Mouse (Mus musculus) forebrain, postnatal 0 days (tissue): ENCODE results near the gene Zc3h7b. TPM values are rescaled to one million over a fixed set of nuclear protein-coding genes. Genes with fewer than 3 reads are reported as not detected.

ENCODE experiments used
- ATAC-seq: fragments of 200-750 bp; cut with Nextera tagmentation; 2 replicates; pipeline ENCODE4 v1.8.0; 2017; ENCODE audit warnings: mild to moderate bottlenecking, moderate library complexity
- DNase-seq: peaks from one replicate; pipeline ENCODE4 v3.0.0-alpha.2; 2015
- H3K27ac ChIP-seq: fragments of 300-500 bp; sonication (generic); 2 replicates; pipeline ENCODE4 v1.5.1; 2014; ENCODE audit warnings: low read depth, mild to moderate bottlenecking, antibody characterized with exemption, low read length, moderate library complexity, mixed read lengths
- H3K27me3 ChIP-seq: fragments of 300-500 bp; sonication (generic); 2 replicates; pipeline ENCODE4 v1.6.1; 2014; ENCODE audit warnings: mild to moderate bottlenecking, low read length, mixed read lengths; ENCODE audit not compliant: insufficient read depth
- H3K36me3 ChIP-seq: fragments of 300-500 bp; sonication (generic); 2 replicates; pipeline ENCODE4 v1.6.1; 2014; ENCODE audit warnings: mild to moderate bottlenecking, moderate library complexity; ENCODE audit not compliant: insufficient read depth
- H3K4me1 ChIP-seq: fragments of 300-500 bp; sonication (generic); 2 replicates; pipeline ENCODE4 v1.6.1; 2014; ENCODE audit warnings: antibody characterized with exemption; ENCODE audit not compliant: insufficient read depth
- H3K4me2 ChIP-seq: fragments of 300-500 bp; sonication (generic); 2 replicates; pipeline ENCODE4 v1.6.1; 2014; ENCODE audit warnings: low read depth, mild to moderate bottlenecking, moderate library complexity
- H3K4me3 ChIP-seq: fragments of 300-500 bp; sonication (generic); 2 replicates; pipeline ENCODE4 v1.5.1; 2014; ENCODE audit warnings: low read depth, low read length, mixed read lengths
- H3K9ac ChIP-seq: fragments of 300-500 bp; sonication (generic); 2 replicates; pipeline ENCODE4 v1.6.1; 2014; ENCODE audit warnings: mild to moderate bottlenecking
- H3K9me3 ChIP-seq: fragments of 300-500 bp; sonication (generic); 2 replicates; pipeline ENCODE4 v1.6.1; 2016; ENCODE audit warnings: low read length
- CTCF ChIP-seq: sonication (generic); IDR thresholded peaks from 2 replicates; pipeline ENCODE4 v1.5.1; 2016; ENCODE audit warnings: antibody characterized with exemption, control low read depth, low read depth
- WGBS: fragments of 180-500 bp; shearing (Covaris S2); extraction: QIAGEN DNeasy Blood & Tissue Kit; methylation state at CpG from one replicate; pipeline ENCODE4 v1.1.7; 2014; 5-methylcytosine and 5-hydroxymethylcytosine counted together
- polyA plus RNA-seq: library from polyadenylated mRNA; unstranded; fragments of >200 nt; fragmentation: Nextera tagmentation; extraction: Ambion mirVana; gene quantifications from 2 replicates; pipeline ENCODE4 v1.2.1, GENCODE M21; 2015
- total RNA-seq: library from RNA; depleted of rRNA; stranded (reverse); fragments of >200 nt; gene quantifications from 2 replicates; pipeline ENCODE4 v1.2.3, GENCODE M21; 2014

Gene Zc3h7b
- total and polyA plus RNA-seq, 2 experiments from 2014 or later = 41.3 to 131 TPM

DNA sequence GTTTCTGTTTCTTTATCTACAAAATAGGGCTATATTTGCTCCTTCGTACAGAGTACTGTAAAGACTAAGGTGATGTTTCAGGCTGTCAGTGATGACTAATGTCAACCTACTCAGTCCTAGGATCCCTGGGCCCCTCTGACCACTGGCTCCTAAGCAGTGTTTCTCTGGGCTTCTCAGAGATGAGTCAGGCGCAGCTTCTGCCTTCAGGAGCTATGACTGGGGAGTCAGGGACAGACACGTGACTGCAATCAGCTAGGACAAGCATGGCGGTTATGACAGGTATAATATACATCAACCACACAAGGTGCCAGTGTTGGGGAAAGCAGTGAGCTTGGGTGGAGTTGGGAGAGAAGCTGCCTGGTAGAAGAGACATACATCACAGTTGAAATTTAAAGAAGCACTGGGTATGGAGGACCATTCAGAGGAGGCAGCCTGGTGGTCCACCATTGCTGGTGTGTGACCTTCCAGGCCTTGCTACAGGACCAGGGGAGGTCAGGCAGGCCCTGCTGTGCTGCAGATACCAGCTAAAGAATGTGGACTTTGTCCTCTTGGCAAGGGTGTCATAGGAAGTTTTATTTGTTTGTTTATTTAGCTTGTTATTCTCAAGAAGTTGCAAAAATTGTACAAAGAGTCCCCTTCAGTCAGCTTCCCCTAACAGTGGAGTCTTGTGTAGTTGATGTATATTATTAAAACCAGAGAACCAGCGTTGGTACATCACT is 15.7 kb downstream of the Zc3h7b start:
- no peak overlapping the region for H3K4me3 ChIP-seq
- H3K9ac ChIP-seq = no peak overlapping the region
- TF ChIP-seq CTCF = no peak
- H3K36me3 ChIP-seq = peaks cover 5% of the 10 kb centered on the region; the same call in 1 of the 2 replicates
- WGBS = 91% methylated on average over 5 of the region's 5 CpGs
- H3K27me3 ChIP-seq = no peaks in the 10 kb centered on the region
- ATAC-seq (no peak), DNase-seq (no peak)
- no peak overlapping the region for H3K4me2 ChIP-seq
- no peaks in the 10 kb centered on the region for H3K4me1 ChIP-seq
- H3K27ac ChIP-seq = no peak overlapping the region
- no peaks in the 10 kb centered on the region for H3K9me3 ChIP-seq

DNA sequence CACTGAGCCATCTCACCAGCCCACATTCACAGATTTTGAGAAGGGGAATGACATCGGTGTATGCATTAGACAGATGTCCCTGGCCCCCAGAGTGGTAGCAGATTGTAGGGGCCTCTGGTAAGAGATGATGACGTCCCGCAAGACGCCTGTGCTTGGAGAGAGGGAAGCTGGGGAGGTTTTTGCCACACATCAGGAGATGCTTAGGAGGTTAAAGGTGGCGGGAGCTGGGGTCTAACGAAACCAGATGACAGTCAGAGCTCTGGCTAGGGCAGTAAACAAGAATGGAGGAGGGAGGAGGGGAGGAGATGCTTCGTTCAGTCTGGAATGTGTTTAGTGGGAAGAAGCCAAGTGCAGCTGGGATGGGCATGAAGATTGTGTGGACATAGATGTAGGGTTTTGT is 16.5 kb downstream of the Zc3h7b start:
- 92% methylated on average over 7 of the region's 7 CpGs for WGBS
- TF ChIP-seq CTCF = no peak

DNA sequence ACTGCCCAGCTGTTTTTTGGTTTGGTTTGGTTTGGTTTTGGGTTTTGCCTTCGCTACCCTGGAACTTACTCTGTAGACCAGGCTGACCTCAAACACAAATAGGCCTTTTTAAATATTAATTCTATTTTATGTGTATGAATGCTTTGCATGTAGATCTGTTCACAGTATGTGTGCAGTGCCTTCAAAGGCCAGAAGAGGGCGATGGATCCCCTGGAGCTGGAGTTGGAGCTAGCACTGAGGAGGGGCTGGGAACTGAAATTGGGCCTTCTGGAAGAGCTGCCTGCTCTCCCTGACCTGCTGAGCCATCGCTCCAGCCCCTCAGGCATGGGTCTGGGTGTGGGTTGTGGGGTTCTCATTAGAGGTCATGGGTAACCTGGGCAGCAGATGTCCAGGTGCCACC is 17.1 kb downstream of the Zc3h7b start:
- Histone ChIP-seq H3K4me3 (no peak overlapping the region), H3K9me3 (no peaks in the 10 kb centered on the region), H3K4me1 (no peaks in the 10 kb centered on the region), H3K27ac (no peak overlapping the region), H3K27me3 (no peaks in the 10 kb centered on the region), H3K36me3 (no peaks in the 10 kb centered on the region), H3K4me2 (no peak overlapping the region), H3K9ac (no peak overlapping the region)
- ATAC-seq (no peak), DNase-seq (no peak)
- 87% methylated on average over 3 of the region's 3 CpGs for WGBS
- 0 out of 2 replicates have a peak, but pooled peaks have one; percentile 9 for TF ChIP-seq CTCF

More for the DNA sequence above, 16.5 kb downstream of the Zc3h7b start:
- ATAC-seq (no peak), DNase-seq (no peak)
- Histone ChIP-seq H3K4me2 (no peak overlapping the region), H3K9ac (no peak overlapping the region), H3K27me3 (no peaks in the 10 kb centered on the region), H3K36me3 (no peaks in the 10 kb centered on the region), H3K4me1 (no peaks in the 10 kb centered on the region), H3K4me3 (no peak overlapping the region), H3K9me3 (no peaks in the 10 kb centered on the region), H3K27ac (no peak overlapping the region)

DNA sequence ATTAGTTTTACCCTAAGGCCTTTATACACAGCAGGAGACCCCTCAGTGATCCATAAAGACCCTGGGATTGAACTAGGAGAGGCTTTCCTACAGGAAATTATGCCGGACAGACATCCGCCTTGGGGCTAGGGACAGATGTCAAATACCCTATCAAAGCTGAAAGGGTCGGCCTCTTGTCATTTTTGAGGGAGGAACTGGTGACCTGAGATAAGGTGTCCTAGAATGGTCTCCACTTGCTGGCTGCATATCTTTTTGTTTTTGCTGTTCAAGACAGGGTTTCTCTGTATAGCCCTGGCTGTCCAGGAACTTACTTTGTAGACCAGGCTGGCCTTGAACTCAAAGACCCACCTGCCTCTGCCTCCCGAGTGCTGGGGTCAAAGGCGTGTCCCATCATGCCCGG is 19.7 kb downstream of the Zc3h7b start:
- 88% methylated on average over 6 of the region's 6 CpGs for WGBS
- Histone ChIP-seq H3K27ac (no peak overlapping the region), H3K9me3 (no peaks in the 10 kb centered on the region), H3K4me2 (no peak overlapping the region), H3K4me3 (no peak overlapping the region), H3K9ac (no peak overlapping the region), H3K36me3 (peaks cover 13% of the 10 kb centered on the region), H3K27me3 (no peaks in the 10 kb centered on the region), H3K4me1 (no peaks in the 10 kb centered on the region)
- ATAC-seq = no peak
- no peak for TF ChIP-seq CTCF
- no peak for DNase-seq

DNA sequence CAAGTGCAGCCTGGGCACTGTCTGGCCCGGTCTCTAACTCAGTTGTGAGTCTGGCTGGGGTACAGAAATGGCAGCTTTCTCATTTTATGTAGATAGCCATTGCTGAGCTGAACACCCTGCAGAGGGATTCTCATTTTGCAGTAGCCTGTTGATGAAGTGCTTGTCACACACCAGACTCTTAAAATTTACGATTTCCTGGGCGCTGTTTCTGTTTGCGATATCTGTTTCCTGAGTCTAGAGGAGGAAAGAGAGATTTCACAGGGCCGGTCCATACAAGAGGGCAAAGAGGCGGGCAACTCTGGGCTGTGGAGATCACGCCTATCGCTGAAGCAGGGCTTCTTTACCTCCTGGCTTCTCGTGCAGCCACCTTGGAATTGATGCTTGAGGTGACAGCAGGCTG is 20.8 kb downstream of the Zc3h7b start:
- Histone ChIP-seq H3K27me3 (no peaks in the 10 kb centered on the region), H3K9ac (no peak overlapping the region), H3K4me2 (no peak overlapping the region), H3K4me3 (no peak overlapping the region), H3K36me3 (peaks cover 19% of the 10 kb centered on the region), H3K9me3 (no peaks in the 10 kb centered on the region), H3K4me1 (no peaks in the 10 kb centered on the region), H3K27ac (no peak overlapping the region)
- ATAC-seq (no peak), DNase-seq (no peak)
- 84% methylated on average over 9 of the region's 9 CpGs for WGBS
- TF ChIP-seq CTCF = no peak

DNA sequence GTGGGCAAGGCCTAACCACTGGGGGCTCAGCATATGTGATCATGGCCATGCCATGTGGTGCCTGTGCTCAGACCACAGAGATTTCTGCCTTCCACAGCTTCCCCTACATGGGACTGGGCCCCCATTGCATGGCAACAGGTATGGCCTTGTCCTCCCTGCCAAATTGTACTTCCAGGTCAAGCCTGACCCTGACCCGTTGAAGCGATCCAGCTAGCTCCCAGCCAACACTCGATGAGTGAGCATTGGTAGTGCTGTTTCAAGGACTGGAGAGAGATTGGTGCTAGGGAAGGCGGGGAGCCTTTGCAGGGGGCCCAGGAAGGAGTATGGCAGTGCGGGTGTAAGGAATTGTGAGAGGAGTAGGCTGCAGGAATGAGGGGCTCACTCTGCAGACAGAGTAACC is 21.6 kb downstream of the Zc3h7b start:
- no peak overlapping the region for H3K4me2 ChIP-seq
- no peak overlapping the region for H3K9ac ChIP-seq
- H3K9me3 ChIP-seq = no peaks in the 10 kb centered on the region
- H3K4me1 ChIP-seq = no peaks in the 10 kb centered on the region
- ATAC-seq = no peak
- no peaks in the 10 kb centered on the region for H3K27me3 ChIP-seq
- peaks cover 19% of the 10 kb centered on the region for H3K36me3 ChIP-seq
- no peak overlapping the region for H3K4me3 ChIP-seq
- DNase-seq = no peak
- no peak overlapping the region for H3K27ac ChIP-seq
- TF ChIP-seq CTCF = no peak
- 92% methylated on average over 5 of the region's 5 CpGs for WGBS

DNA sequence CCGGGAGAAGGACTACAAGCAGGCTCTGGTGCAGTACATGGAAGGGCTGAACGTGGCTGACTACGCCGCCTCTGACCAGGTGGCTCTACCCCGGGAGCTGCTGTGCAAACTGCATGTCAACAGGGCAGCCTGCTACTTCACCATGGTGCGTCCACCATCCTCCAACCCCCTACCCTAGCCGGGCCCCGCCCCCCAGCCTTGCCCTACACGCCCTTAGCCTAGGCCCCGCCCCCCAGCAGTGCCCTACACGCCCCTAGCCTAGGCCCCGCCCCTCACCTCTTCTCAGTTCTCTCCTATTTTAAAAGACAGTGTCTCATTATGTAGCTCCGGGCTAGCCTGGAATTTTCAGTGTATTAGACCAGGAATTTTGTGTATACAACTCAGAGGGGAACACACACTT is 24.2 kb downstream of the Zc3h7b start:
- Histone ChIP-seq H3K27ac (no peak overlapping the region), H3K36me3 (peaks cover 42% of the 10 kb centered on the region), H3K9ac (no peak overlapping the region), H3K4me1 (no peaks in the 10 kb centered on the region), H3K27me3 (no peaks in the 10 kb centered on the region), H3K4me2 (no peak overlapping the region), H3K9me3 (no peaks in the 10 kb centered on the region), H3K4me3 (no peak overlapping the region)
- TF ChIP-seq CTCF = no peak
- DNase-seq = no peak
- no peak for ATAC-seq
- 62% methylated on average over 13 of the region's 13 CpGs for WGBS
